Mouse (Mus musculus): Measurements from ENCODE around the gene 1700028P14Rik. TPM values are rescaled to one million over a fixed set of nuclear protein-coding genes. Genes with fewer than 3 reads are reported as not detected.

The 1700028P14Rik gene
- polyA plus RNA-seq, 1 experiment from 2014 or later = 0.58 TPM

DNA sequence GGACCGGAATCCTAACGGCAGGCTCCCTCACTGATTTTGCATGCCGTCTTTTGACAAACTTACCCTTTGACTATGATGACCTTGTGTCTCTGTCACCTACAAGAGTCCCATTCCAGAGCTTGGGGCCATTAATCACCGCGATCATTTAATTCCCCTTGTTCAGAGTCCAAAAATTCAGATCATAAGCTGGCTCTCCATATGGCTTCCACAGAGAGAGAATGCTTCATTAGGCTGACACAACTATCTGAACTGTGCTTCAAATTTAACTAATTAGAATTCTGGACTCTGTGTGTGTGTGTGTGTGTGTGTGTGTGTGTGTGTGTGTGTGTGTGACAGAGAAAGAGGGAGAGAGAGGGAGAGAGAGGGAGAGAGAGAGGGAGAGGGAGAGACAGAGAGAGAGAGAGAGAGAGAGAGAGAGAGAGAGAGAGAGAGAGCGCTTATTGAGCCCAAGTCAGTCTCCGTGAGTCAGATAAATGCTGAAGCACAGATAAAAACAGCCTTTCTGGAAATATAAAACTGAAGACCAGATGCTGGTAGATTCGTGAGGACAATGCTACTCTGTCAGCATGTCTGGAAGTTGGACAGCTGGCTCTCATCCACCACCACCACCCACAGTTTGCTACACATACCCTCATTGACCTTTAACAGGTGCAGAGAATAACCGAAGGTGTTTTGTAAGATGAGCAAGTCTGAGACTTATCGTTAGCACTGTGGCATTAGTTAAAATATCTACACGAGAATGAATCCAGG lies 73.8 kb downstream of the 1700028P14Rik start:
- H3K4me1 ChIP-seq (ENCODE audit: control insufficient read depth, insufficient read depth, low read length) = no peaks in the 10 kb centered on the region
- ATAC-seq (replicated peaks; ENCODE audit: insufficient number of reproducible peaks, low FRiP score, low TSS enrichment, low read depth) = no peak

DNA sequence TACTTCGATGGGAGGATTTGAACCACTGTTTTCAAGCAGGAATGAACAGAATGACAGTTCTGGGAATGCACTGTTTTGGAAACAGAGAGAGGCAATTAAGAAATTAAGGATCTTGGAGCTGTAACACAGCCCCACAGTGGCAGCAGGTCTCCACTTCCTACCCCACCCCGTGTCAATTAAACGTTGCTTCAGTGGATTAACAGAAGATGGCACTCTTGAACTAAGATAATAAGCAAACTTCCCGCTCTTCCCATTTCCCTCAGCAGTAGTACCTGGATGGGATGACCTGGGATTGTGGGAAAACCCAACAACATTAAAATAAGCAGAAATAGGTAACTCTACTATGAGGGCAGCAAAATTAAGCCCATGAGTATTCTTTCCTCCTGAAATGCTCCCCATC lies 75.9 kb downstream of the 1700028P14Rik start:
- no peaks in the 10 kb centered on the region for H3K9me3 ChIP-seq (replicated peaks; ENCODE audit: control insufficient read depth, low read length)
- H3K27ac ChIP-seq (replicated peaks; ENCODE audit: low read depth, low read length) = no peak overlapping the region
- no peak overlapping the region for H3K4me3 ChIP-seq (ENCODE audit: low read depth, low read length)
- no peak overlapping the region for H3K4me2 ChIP-seq (ENCODE audit: low read depth, low read length)
- no peaks in the 10 kb centered on the region for H3K27me3 ChIP-seq (ENCODE audit: control insufficient read depth, insufficient read depth, low read length)
- no peak overlapping the region for H3K9ac ChIP-seq (replicated peaks; ENCODE audit: low read length)
- no peak for DNase-seq (ENCODE audit: low spot score)
- no peak for ATAC-seq (replicated peaks; ENCODE audit: insufficient number of reproducible peaks, low FRiP score, low TSS enrichment, low read depth)
- no peaks in the 10 kb centered on the region for H3K36me3 ChIP-seq (replicated peaks; ENCODE audit: control insufficient read depth, insufficient read depth, low read depth, low read length)
- no peaks in the 10 kb centered on the region for H3K4me1 ChIP-seq (ENCODE audit: control insufficient read depth, insufficient read depth, low read length)
- 51% methylated on average over 4 of the region's 4 CpGs for WGBS

More for the DNA sequence above, 73.8 kb downstream of the 1700028P14Rik start:
- no peaks in the 10 kb centered on the region for H3K27me3 ChIP-seq (ENCODE audit: control insufficient read depth, insufficient read depth, low read length)
- no peaks in the 10 kb centered on the region for H3K36me3 ChIP-seq (replicated peaks; ENCODE audit: control insufficient read depth, insufficient read depth, low read depth, low read length)
- no peak overlapping the region for H3K4me3 ChIP-seq (ENCODE audit: low read depth, low read length)
- no peak overlapping the region for H3K4me2 ChIP-seq (ENCODE audit: low read depth, low read length)
- DNase-seq (ENCODE audit: low spot score) = peak; percentile 3
- H3K27ac ChIP-seq (replicated peaks; ENCODE audit: low read depth, low read length) = no peak overlapping the region
- WGBS = 68% methylated on average over 11 of the region's 11 CpGs
- no peaks in the 10 kb centered on the region for H3K9me3 ChIP-seq (replicated peaks; ENCODE audit: control insufficient read depth, low read length)
- H3K9ac ChIP-seq (replicated peaks; ENCODE audit: low read length) = no peak overlapping the region

DNA sequence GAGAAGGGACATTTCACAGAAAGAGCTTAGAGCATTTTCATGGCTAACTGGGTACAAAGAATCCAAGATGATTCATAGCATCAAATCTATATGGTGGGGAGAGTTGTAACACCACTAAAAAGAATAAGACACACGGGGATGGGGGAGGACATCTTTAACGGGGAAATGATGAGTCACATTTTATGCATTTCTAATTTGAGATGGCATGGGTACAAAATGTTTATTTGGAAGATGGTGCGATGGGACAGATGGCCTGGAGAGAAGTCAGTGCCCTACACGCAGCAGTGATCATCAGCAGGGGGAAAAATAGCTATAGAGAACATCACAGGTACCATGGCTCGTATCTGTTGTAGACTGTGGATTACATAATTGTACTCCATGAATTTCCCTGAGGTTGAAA lies 88.9 kb downstream of the 1700028P14Rik start:
- no peaks in the 10 kb centered on the region for H3K27me3 ChIP-seq (ENCODE audit: control insufficient read depth, insufficient read depth, low read length)
- ATAC-seq (replicated peaks; ENCODE audit: insufficient number of reproducible peaks, low FRiP score, low TSS enrichment, low read depth) = no peak
- no peaks in the 10 kb centered on the region for H3K36me3 ChIP-seq (replicated peaks; ENCODE audit: control insufficient read depth, insufficient read depth, low read depth, low read length)
- H3K9me3 ChIP-seq (replicated peaks; ENCODE audit: control insufficient read depth, low read length) = no peaks in the 10 kb centered on the region
- no peak overlapping the region for H3K9ac ChIP-seq (replicated peaks; ENCODE audit: low read length)
- H3K27ac ChIP-seq (replicated peaks; ENCODE audit: low read depth, low read length) = no peak overlapping the region
- no peak overlapping the region for H3K4me2 ChIP-seq (ENCODE audit: low read depth, low read length)
- DNase-seq (ENCODE audit: low spot score) = no peak
- H3K4me3 ChIP-seq (ENCODE audit: low read depth, low read length) = no peak overlapping the region
- 86% methylated on average over 5 of the region's 5 CpGs for WGBS
- no peaks in the 10 kb centered on the region for H3K4me1 ChIP-seq (ENCODE audit: control insufficient read depth, insufficient read depth, low read length)

DNA sequence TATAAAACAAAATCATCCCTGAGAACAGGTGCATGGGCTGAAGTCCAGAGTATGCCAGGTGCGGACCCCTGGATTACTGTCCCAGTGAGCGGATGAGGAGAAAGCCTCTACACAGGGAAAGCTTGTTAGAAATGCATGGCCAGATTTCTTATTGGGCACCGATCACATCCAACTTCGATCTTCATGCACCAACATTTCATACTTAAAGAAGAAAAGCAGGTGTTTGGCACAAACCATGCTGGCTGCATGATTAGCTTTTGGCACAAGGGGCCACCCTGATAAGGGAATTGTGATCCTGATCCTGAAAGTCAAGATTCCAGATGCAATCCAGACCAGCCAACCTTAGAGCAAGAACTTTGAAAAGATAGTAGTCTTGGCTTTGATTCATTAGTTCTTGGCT lies 90.0 kb downstream of the 1700028P14Rik start:
- Histone ChIP-seq H3K27ac (replicated peaks; ENCODE audit: low read depth, low read length) (no peak overlapping the region), H3K27me3 (ENCODE audit: control insufficient read depth, insufficient read depth, low read length) (no peaks in the 10 kb centered on the region), H3K9ac (replicated peaks; ENCODE audit: low read length) (no peak overlapping the region), H3K36me3 (replicated peaks; ENCODE audit: control insufficient read depth, insufficient read depth, low read depth, low read length) (no peaks in the 10 kb centered on the region), H3K4me1 (ENCODE audit: control insufficient read depth, insufficient read depth, low read length) (no peaks in the 10 kb centered on the region), H3K4me3 (ENCODE audit: low read depth, low read length) (no peak overlapping the region), H3K4me2 (ENCODE audit: low read depth, low read length) (no peak overlapping the region), H3K9me3 (replicated peaks; ENCODE audit: control insufficient read depth, low read length) (no peaks in the 10 kb centered on the region)
- DNase-seq (ENCODE audit: low spot score) = no peak
- WGBS = 95% methylated on average over 4 of the region's 4 CpGs
- ATAC-seq (replicated peaks; ENCODE audit: insufficient number of reproducible peaks, low FRiP score, low TSS enrichment, low read depth) = no peak

DNA sequence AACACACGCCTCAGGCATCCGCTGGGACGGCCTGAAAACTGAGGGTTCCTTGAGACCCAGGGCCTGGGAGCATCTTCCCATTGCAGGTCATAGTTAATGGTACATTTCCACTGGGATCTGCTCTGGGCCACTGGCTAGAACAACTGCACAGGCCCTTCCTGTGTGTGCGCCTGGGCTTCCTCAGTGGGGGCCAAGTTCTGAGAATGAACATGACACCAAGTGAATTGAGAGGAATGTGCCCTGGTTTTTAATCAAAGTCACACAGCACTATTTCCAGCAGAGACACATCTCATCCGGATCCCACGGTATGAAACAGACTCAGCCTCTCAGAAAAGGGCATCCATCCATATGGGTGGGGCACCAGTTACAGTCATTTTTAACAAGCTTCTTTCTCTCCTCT lies 90.6 kb downstream of the 1700028P14Rik start:
- H3K9me3 ChIP-seq (replicated peaks; ENCODE audit: control insufficient read depth, low read length) = no peaks in the 10 kb centered on the region
- ATAC-seq (replicated peaks; ENCODE audit: insufficient number of reproducible peaks, low FRiP score, low TSS enrichment, low read depth) (no peak), DNase-seq (ENCODE audit: low spot score) (no peak)
- no peak overlapping the region for H3K4me3 ChIP-seq (ENCODE audit: low read depth, low read length)
- no peak overlapping the region for H3K4me2 ChIP-seq (ENCODE audit: low read depth, low read length)
- H3K27me3 ChIP-seq (ENCODE audit: control insufficient read depth, insufficient read depth, low read length) = no peaks in the 10 kb centered on the region
- H3K27ac ChIP-seq (replicated peaks; ENCODE audit: low read depth, low read length) = no peak overlapping the region
- no peak overlapping the region for H3K9ac ChIP-seq (replicated peaks; ENCODE audit: low read length)
- 76% methylated on average over 6 of the region's 6 CpGs for WGBS
- no peaks in the 10 kb centered on the region for H3K36me3 ChIP-seq (replicated peaks; ENCODE audit: control insufficient read depth, insufficient read depth, low read depth, low read length)
- no peaks in the 10 kb centered on the region for H3K4me1 ChIP-seq (ENCODE audit: control insufficient read depth, insufficient read depth, low read length)

DNA sequence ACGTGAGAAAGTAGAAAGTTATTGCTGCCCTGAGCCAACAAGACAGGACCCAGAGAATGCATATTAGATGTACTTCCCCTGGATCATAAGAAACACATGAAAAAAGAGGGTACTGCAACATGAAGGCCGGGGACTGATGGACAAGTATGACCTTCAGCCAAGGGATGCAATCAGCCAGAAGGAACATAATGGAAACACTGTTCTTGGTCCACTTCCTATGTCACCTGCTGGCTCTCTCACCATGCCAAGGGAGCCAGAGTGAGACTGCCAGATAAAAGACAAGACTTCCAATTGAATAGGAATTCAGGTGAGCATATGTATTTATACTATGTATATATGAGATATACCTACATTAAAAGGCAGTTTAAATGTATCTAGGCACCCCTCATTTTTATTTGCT lies 99.2 kb downstream of the 1700028P14Rik start:
- no peaks in the 10 kb centered on the region for H3K9me3 ChIP-seq (replicated peaks; ENCODE audit: control insufficient read depth, low read length)
- H3K36me3 ChIP-seq (replicated peaks; ENCODE audit: control insufficient read depth, insufficient read depth, low read depth, low read length) = no peaks in the 10 kb centered on the region
- H3K4me2 ChIP-seq (ENCODE audit: low read depth, low read length) = no peak overlapping the region
- H3K4me1 ChIP-seq (ENCODE audit: control insufficient read depth, insufficient read depth, low read length) = no peaks in the 10 kb centered on the region
- H3K9ac ChIP-seq (replicated peaks; ENCODE audit: low read length) = no peak overlapping the region
- H3K27ac ChIP-seq (replicated peaks; ENCODE audit: low read depth, low read length) = no peak overlapping the region
- H3K4me3 ChIP-seq (ENCODE audit: low read depth, low read length) = no peak overlapping the region
- WGBS = 63% methylated on average over 2 of the region's 2 CpGs
- no peak for DNase-seq (ENCODE audit: low spot score)
- no peak for ATAC-seq (replicated peaks; ENCODE audit: insufficient number of reproducible peaks, low FRiP score, low TSS enrichment, low read depth)
- no peaks in the 10 kb centered on the region for H3K27me3 ChIP-seq (ENCODE audit: control insufficient read depth, insufficient read depth, low read length)

DNA sequence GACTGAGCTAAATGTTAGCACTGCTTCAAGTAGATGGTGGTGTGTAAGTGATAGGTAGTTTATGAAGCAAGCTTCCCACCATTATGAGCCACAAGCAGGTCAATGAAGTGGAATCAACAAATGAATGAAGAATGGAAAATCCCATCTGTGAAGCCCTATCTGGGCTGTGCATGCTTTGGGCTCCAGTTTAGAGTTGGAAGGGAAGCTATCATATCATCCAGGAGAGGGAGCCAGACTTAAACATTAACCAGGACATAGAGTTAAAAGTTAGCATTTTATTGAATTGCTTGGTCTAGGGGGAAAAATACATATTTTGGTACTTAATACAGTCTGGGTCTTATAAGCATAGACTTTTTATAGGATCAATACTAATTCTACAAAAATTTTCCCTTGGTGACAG lies 107.0 kb downstream of the 1700028P14Rik start:
- H3K36me3 ChIP-seq (replicated peaks; ENCODE audit: control insufficient read depth, insufficient read depth, low read depth, low read length) = no peaks in the 10 kb centered on the region
- no peaks in the 10 kb centered on the region for H3K27me3 ChIP-seq (ENCODE audit: control insufficient read depth, insufficient read depth, low read length)
- H3K4me2 ChIP-seq (ENCODE audit: low read depth, low read length) = no peak overlapping the region
- H3K4me3 ChIP-seq (ENCODE audit: low read depth, low read length) = no peak overlapping the region
- H3K9ac ChIP-seq (replicated peaks; ENCODE audit: low read length) = no peak overlapping the region
- ATAC-seq (replicated peaks; ENCODE audit: insufficient number of reproducible peaks, low FRiP score, low TSS enrichment, low read depth) (no peak), DNase-seq (ENCODE audit: low spot score) (peak; percentile 23)
- H3K9me3 ChIP-seq (replicated peaks; ENCODE audit: control insufficient read depth, low read length) = no peaks in the 10 kb centered on the region
- H3K27ac ChIP-seq (replicated peaks; ENCODE audit: low read depth, low read length) = no peak overlapping the region
- H3K4me1 ChIP-seq (ENCODE audit: control insufficient read depth, insufficient read depth, low read length) = no peaks in the 10 kb centered on the region

DNA sequence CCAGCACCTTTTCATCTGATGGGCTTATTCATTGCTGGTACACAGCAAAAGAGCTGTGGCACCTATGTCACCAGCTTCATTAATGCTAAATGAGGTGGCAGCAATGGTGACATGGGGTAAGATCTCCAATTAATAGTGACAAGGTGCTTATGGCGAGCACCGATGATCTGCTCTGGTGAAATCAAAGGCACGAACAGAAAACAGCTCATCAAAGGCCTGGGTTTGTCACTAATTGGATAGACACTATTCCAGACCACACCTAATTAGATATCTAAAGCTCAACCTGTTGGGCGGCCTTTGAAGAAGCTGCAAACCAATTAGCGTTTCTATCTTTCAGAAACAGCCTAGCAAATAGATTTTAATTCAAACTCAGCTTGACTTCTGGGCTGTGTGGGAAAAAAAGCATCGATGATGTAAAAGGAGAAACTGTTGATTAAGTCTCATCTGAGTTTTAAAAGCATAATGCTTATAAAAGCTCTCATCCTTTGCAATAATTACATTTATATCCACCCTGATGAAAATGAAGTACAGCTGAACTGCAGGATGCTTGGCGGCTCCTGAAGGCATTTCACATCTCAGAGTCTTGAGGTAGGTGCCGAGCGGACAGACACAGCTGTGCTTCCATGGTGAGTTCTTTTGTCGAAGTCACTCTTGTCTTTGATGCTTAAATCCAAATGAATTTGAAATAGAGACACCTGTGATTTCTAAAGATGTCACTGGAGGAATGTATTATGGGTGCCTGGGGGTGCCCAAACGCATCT lies 109.2 kb downstream of the 1700028P14Rik start:
- H3K4me2 ChIP-seq (ENCODE audit: low read depth, low read length) = no peak overlapping the region
- 75% methylated on average over 11 of the region's 11 CpGs for WGBS
- no peaks in the 10 kb centered on the region for H3K27me3 ChIP-seq (ENCODE audit: control insufficient read depth, insufficient read depth, low read length)
- no peak for ATAC-seq (replicated peaks; ENCODE audit: insufficient number of reproducible peaks, low FRiP score, low TSS enrichment, low read depth)
- H3K9me3 ChIP-seq (replicated peaks; ENCODE audit: control insufficient read depth, low read length) = no peaks in the 10 kb centered on the region
- no peak overlapping the region for H3K27ac ChIP-seq (replicated peaks; ENCODE audit: low read depth, low read length)
- H3K9ac ChIP-seq (replicated peaks; ENCODE audit: low read length) = no peak overlapping the region
- H3K36me3 ChIP-seq (replicated peaks; ENCODE audit: control insufficient read depth, insufficient read depth, low read depth, low read length) = no peaks in the 10 kb centered on the region
- no peaks in the 10 kb centered on the region for H3K4me1 ChIP-seq (ENCODE audit: control insufficient read depth, insufficient read depth, low read length)
- no peak for DNase-seq (ENCODE audit: low spot score)
- no peak overlapping the region for H3K4me3 ChIP-seq (ENCODE audit: low read depth, low read length)
